Mouse (Mus musculus) testis, postnatal 14 days (tissue): Measurements from ENCODE around the gene Smchd1.

Experiments
- DNase-seq: peaks from one replicate; pipeline ENCODE4 v3.0.0; 2021; ENCODE audit warnings: low spot score

Smchd1 gene

GRCm38 (mm10) chr17:71309711-71310485, 165.2 kb downstream of the Smchd1 start:
- no peak for DNase-seq

- no peak for DNase-seq
Observed at GRCm38 (mm10) chr17:71309141-71309540, 166.0 kb downstream of the Smchd1 start.

DNA sequence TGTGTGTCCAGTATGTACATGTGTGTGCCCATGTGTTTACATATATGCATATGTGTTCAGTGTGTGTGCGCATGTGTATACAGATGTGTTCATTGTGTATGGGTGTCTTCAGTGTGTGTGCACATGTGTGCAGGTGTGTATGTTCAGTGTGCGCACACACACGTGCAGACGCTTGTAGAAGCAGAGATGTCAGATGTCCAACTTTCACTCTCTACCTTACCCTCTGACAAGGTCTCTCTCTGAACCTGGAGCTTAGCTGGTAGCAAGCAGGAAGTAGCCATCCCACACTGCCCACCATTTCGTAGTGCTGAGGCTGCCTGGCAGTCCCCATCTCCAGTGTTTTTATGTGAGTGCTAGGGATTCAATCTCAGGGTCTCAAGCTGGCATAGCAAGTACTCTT, 166.8 kb downstream of the Smchd1 start:
- no peak for DNase-seq

DNA sequence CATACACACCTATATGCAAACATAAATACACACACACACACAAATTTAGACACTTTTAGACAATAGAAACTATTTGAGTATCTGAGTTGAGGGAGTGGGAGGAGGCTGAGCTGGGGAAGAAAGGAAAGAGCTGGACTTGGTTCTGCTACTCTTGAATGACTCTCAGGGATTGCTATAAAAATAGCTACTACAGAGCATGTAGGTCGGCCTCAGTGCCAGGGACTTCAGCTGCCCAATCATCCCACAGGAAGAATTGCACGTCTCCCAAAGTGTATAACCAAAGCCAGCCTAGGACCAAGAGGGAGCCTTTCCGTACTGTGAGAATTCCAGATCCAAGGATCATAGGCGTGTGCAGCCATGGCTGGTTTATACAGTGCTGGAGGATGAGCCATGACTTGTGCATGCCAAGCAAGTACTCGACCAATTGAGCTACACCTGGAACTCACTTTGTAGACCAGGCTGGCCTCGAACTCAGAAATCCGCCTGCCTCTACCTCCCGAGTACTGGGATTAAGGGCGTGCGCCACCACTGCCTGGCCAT, 167.8 kb downstream of the Smchd1 start:
- no peak for DNase-seq

GRCm38 (mm10) chr17:71306716-71307115, 168.4 kb downstream of the Smchd1 start:
- no peak for DNase-seq

GRCm38 (mm10) chr17:71306091-71306490, 169.1 kb downstream of the Smchd1 start:
- DNase-seq: no peak

DNA sequence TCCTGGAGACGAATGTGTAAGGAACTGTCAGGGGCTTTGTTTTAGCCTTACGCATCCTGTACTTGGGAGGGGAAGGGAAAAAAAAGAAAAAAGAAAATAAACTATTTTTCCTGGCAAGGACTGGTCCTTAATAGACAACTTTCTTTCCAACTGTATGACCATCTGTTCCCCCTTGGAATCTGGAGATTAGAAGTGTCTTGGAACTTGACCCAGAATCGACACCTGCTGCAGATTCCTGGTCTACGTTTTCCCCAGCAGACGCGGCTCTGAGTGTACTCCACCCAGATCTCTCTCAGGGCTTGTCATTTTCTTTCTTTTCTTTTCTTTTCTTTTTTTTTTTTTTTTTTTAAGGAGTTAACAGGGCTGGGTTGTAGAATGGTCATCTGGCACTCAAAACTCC, 171.7 kb downstream of the Smchd1 start:
- DNase-seq: no peak

GRCm38 (mm10) chr17:71301413-71301812, 173.7 kb downstream of the Smchd1 start:
- no peak for DNase-seq

GRCm38 (mm10) chr17:71300338-71300737, 174.8 kb downstream of the Smchd1 start:
- DNase-seq: no peak

- DNase-seq: no peak
Observed at GRCm38 (mm10) chr17:71299879-71300278, 175.3 kb downstream of the Smchd1 start.

- DNase-seq: no peak
Observed at GRCm38 (mm10) chr17:71294570-71294969, 180.6 kb downstream of the Smchd1 start.
